Mouse (Mus musculus) lung, postnatal 10 days (tissue): ENCODE data around the gene Emc9.
A peak's percentile ranks its signal among the peaks of the same experiment; 100 is the strongest.

Experiments
- DNase-seq: peaks from one replicate; pipeline ENCODE4 v3.0.0; 2021

Emc9 gene

DNA sequence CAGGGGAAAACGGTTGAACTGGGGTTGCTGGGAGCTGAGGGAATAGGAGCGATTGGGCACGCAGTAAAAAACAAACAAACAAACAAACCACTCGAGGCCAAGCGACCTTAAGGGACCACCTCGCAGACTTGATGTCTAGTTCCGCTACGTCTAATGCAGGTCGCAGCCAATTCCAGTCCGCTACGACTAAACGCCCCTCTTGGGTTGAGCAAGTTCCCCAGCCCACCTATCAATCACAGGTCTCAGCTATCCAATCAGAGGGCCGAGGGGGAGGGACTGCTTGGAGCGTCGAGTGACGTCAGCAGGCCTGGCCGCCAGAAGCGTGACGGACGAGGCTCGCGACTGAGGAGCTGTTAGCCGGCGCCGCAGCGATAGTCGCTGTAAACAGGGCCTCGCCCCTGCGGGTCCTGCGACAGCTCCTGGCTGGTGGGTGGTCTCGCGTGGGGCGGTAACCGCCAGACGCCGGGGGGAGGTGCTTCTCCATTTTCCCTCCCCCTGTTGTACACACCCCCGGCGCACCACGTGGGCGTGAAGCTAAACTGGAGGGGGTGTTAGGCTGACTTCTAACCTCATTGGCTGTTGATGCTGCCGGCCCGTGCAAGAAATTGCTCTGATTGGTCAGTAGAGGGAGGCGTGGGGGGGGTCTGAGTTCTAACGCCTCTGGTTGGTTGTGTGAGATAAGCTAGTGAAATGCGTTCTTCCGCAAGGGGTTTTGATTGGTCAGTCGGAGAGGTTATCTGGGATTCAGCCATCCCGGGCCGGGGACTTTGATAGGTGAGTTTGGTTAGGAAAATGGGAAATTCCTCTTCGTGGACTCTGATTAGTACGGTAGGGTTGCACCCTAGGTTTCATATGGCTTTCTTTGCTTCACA is 24.7 kb downstream of the Emc9 start, which contains the start of gene A730061H03Rik:
TSS of gene A730061H03Rik (minus strand) at position 205 of the 872 bp plus-strand sequence.
- peak; percentile 99 for DNase-seq

- peak; percentile 95 for DNase-seq
These were observed 25.3 kb downstream of the Emc9 start, which contains the start of gene Dcaf11 for GRCm38 (mm10) chr14:55559799-55560201. Gene Dcaf11 (plus strand): TSS chr14:55560006.

GRCm38 (mm10) chr14:55558740-55559448 is 26.2 kb downstream of the Emc9 start:
- no peak for DNase-seq

DNA sequence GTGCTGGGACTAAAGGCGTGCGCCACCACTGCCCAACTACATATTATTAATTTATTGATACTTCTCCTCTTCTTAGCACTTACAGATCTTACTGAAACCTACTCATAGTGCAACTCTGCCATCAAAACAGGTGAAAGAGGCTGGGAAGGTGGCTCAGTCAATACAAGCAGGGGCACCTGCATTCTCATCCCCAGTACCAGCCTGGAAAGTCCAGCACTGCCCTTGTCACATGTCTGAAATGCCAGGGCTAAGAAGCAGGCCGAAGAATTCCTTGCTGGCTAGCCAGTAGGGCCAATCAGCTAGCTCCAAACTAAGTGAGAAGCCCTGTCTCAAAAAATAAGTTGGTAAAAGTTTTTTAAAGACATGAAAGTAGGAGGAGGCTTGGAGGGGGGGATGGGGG is 27.5 kb downstream of the Emc9 start:
- DNase-seq = no peak

GRCm38 (mm10) chr14:55557003-55557402 is 28.1 kb downstream of the Emc9 start:
- peak; percentile 96 for DNase-seq

DNA sequence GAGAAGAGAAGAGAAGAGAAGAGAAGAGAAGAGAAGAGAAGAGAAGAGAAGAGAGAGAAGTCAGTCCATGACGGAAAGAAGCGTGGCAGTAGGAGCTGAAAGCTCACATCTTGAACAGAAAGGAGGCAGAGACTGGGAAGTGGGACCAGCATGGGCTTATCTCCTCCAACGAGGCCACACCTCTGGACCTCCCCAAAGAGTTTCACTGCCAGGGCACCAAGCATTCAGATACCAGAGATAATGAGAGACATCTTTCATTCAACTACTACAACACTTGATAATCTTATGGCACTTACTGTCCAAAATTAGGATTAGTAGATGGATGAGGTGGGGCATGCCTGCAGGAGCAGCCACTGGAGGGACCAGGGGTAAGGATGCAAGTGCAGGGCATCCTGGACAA is 29.3 kb downstream of the Emc9 start:
- DNase-seq = no peak

DNA sequence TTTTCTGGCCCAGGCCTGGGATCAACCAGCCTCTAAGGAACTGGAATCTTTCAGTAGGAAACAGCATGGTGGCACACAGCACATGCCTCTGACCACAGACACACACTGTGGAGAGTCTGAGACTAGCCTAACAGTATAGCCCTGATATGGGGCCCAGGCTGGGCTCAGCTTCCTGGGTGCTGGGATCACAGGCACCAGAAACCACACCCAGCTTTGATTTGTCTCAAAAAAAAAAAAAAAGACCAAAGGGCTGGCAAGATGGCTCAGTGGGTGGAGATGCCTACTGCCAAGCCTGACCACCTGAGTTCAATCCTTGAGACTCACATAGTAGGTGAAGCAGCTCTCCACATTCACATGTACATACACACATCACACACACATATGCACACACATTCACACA is 30.5 kb downstream of the Emc9 start:
- DNase-seq = no peak

GRCm38 (mm10) chr14:55551794-55552193 is 33.3 kb downstream of the Emc9 start:
- DNase-seq = no peak

DNA sequence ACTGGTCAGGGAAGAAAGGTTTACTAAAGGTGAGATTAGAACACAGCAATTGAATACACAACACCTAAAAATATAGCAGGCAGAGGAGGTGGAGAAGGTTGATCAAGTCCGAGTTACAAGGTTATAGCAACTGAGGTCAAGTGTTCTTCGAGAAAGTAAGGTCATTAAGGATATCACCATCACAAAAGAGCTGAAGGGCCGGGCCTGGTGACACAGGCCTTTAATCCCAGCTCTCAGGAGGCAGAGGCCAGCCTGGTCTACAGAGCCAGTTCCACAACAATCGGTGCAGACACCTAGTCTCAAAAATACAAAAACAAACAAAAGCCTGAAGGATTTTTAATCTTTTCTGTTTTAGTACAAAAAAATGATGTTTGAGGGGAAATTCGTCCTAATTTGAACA is 33.8 kb downstream of the Emc9 start:
- DNase-seq = no peak

GRCm38 (mm10) chr14:55550191-55550590 is 34.9 kb downstream of the Emc9 start:
- no peak for DNase-seq

- DNase-seq = no peak
These were observed 40.8 kb downstream of the Emc9 start for GRCm38 (mm10) chr14:55544334-55544733.

- no peak for DNase-seq
These were observed 42.8 kb downstream of the Emc9 start for GRCm38 (mm10) chr14:55542268-55542667.

DNA sequence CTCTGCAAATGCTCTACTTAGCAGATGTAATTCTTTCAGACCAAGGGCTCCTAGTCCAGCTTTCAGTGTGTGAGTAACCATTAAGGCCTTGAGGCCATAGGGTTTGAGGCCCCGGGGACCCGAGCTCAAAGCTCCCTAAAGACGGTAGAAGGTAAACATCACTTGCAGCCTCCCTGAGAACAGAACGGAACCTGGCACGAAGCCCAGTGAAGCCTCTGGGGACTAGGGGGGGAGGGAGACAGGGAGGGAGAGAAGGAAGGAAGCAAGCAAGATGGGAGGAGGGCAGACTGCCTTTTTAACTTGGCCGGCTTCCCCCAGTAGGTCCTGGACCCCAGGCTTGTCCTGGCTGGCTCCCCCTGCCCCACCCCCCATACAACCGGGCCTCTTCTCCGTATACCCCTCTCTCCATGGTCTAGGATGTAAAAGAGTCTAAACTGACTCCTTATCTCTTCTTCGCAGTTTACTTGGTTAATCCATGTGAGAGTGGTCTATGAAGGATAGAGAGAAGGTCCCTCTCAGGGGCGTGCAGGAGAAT is 44.2 kb downstream of the Emc9 start:
- peak; percentile 93 for DNase-seq

DNA sequence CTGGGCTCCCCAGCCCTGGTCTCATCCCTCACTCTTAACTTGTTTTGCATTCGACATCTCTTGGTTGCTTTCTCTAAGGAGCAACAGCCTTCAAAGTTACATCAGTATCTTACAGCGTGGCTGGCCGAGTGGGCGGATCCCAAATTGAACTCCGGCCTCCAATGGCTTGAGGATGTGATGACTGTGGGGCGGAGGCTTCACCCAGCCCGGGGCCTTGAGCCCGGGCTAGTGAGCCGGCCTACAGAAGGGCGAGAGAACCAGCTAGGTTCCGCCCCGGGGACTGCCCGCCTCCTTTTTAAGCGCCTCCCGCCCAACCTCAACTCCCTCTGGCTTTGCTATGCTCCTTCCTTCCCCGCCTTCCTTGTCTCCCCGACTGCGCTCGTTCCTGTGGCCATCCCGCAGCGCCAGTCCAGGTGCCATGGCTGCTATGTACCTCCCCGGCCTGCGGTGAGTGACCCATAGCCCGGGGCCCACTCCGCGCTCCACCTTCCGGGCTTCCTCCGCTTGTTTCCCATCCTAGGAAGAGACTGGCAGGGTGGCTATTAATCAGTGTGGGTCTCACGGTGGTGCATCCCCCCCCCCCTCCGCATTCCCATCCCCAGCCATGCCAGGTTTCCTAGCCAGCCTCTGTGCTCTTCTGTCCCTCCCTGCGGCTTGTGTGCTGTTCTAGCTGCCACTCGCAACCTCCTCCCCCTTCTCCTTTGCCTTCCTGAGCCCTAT is 44.9 kb downstream of the Emc9 start, which contains the start of gene Pck2:
TSS of gene Pck2 (plus strand) at position 200 of the 720 bp plus-strand sequence.
- peak; percentile 96 for DNase-seq

GRCm38 (mm10) chr14:55536116-55536745 is 48.9 kb downstream of the Emc9 start:
- peak; percentile 66 for DNase-seq
